Mouse (Mus musculus) frontal cortex, postnatal 14 days (tissue): Measurements from ENCODE around the gene Sppl2b.
"Not testable (repeated sequence)": the region's sequence is repeated elsewhere in the genome, so short reads cannot be mapped to it uniquely, and the experiment has no call there.

Source experiments
- DNase-seq, 2 experiments: peaks; one replicate each; pipeline ENCODE4 v3.0.0; 2022; ENCODE audit warnings: low spot score in 2 of 2

The Sppl2b gene

DNA sequence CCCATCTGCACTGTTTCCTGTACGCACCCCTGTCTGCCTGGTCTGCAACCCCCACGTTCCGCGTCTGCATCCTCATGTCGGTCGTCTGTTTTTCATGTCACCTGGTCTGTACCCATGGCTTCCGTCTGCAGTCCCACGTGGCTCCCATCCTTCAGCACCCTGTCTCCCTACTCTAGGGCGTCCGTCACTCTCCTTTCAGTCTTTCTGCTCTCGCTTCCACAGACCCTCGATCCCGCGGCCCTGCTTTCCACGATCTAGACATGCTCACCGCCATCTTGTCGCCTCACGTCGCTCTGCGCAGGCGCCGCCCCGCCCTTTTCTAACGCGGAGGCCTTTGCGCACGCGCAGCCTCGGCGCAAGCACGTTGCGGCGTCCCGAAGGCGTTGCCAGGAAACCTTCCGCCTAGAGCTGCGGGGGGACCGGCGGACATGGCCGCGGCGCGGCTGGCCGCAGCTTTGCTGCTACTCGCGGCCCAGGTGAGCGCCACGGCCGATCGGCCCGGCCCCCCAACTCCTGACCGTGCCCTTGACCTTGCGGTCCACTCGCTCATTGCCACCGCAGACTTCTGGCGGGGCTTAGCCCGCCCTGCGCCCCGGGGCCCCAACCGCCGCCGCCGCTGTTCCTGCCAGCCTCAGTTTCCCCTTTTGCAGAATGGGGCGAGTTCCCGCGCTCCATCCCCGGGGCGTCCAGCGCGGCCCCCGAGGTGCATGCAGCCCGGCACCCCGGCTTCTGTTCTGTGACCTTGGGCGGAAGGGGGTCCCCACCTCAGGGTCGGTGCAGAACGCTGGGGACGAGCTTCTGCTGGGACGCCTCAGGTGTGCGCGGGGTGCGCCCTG, at the start of gene Sppl2b, which contains the start of gene Lsm7:
TSS of gene Sppl2b (plus strand) at position 363 of the 836 bp plus-strand sequence.
TSS of gene Lsm7 (minus strand) at position 297 of the 836 bp plus-strand sequence.
- peak; percentile 91 to 96 for DNase-seq

DNA sequence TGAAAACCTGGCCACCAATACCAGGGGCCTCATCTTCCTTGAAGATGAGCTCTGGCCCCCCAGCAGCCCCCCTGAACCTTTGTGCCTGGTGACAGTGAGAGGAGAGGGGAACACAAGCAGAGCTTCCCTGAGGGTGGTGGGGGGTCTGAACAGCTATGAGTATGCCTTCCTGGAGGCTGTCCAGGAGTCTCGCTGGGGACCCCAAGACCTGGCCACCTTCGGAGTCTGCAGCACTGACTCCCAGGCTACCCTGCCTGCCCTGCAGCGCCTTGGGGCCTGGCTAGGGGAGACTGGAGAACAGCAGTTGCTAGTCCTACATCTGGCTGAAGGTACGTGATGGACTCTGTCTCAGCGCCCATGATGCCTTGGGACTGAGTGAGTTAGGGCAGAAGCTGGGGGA, 49.8 kb upstream of the Sppl2b start:
- DNase-seq: no peak

DNA sequence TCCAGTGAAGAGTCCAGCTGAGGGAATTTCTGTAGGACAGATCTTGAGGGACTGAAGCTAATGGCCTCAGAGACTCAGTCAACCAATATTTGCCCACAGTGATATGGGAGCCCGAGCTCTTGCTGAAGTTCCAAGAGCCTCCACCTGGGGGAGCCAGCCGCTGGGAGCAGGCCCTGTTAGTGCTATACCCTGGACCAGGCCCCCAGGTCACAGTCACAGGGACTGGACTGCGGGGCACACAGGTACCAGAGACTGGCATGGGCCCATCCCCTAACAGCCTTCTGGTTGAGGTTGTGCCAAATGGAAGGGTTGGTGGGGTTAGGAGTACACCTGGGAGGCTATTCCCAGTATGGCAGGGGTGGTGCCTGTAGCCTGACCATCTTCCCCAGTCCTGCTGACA, 49.1 kb upstream of the Sppl2b start:
- DNase-seq: peak in 1 of 2 experiments; percentile 72

DNA sequence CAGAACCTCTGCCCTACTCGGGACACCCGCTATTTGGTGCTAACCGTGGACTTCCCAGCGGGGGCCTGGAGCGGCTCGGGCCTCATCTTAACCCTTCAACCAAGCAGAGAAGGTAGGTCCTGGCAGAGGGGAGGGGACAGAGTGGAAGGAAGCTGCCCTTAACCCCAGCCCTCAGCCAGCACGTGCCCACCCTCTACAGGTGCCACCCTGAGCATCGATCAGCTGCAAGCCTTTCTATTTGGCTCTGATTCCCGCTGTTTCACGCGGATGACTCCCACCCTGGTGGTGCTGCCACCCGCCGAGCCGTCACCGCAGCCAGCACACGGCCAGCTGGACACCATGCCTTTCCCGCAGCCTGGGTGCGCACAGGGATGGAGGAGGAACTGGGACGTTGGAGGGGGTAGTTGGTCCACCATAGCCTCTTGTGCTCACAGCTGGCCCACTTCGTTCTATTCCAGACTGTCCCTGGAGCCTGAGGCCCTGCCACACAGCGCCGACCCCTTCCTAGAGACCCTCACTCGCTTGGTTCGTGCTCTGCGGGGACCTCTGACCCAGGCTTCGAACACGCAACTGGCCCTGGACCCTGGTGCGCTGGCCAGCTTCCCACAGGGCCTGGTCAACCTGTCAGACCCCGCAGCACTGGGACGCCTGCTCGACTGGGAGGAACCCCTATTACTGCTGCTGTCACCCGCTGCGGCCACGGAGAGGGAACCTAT, 48.6 kb upstream of the Sppl2b start:
- no peak for DNase-seq

DNA sequence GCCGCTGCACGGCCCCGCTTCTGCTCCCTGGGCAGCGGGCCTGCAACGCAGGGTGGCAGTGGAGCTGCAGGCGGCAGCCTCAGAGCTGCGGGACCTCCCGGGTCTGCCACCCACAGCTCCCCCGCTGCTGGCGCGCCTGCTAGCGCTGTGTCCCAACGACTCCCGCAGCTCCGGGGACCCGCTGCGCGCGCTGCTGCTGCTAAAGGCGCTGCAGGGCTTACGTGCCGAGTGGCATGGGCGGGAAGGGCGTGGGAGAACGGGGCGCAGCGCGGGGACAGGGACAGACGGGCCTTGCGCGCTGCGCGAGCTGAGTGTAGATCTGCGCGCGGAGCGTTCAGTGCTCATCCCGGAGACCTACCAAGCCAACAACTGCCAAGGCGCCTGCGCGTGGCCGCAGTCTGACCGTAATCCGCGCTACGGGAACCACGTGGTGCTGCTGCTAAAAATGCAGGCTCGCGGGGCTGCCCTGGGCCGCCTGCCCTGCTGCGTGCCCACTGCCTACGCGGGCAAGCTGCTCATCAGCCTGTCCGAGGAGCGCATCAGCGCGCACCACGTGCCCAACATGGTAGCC, 47.9 kb upstream of the Sppl2b start:
- DNase-seq: peak; percentile 81 to 86

GRCm38 (mm10) chr10:80808099-80808984, 46.7 kb upstream of the Sppl2b start:
- no peak for DNase-seq

GRCm38 (mm10) chr10:80808985-80809632, 46.0 kb upstream of the Sppl2b start:
- no peak for DNase-seq

DNA sequence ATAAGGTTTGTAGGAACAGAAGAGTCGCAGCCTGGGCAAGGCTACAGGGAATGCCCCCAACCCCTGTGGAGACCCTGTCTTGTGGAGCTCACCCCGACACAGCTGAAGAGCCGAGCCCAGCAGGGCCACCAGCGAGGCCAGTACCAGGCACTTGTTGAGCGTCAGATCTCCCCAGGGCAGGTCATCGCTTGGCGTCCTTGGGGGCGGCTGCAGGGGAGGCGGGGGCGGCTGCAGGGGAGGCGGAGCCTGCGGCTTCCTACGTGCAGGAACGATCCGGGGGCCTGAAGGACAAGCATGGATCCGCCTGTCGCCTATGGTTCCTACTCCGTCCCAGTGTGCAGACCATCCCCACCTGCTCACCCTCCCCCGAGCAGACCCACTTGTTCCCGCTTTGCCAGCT, 45.0 kb upstream of the Sppl2b start:
- DNase-seq: no peak

DNA sequence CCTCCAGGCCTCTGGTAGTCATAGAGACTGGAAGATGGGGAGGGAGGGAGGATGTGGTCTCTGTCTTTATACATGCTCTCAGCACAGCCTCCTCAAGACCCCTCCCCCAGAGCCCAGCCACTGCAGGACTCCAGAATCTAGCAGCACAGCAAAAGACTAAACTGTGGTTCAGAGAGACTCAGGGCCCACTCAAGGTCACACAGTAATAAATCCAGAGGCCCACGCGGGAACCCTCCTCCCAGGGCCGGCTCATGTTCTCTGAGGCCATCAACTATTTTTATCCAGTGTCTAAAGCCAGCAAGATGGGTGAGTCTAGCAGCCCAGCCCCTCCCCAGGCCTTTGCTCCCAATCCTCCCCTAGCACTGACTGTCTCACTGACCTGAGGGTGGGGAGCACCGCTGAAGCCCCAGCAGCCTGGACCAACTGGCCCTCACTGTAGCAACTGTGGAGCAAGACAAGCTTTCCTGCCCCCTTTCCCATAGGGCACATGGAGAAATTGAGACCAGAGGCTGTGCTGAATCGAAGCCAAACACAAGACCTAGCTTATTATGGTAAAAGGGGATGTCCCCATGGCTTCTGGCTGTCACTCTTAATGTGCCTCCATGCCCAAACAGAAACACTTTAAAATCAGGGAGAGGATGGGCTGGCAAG, 42.6 kb upstream of the Sppl2b start:
- DNase-seq: no peak

DNA sequence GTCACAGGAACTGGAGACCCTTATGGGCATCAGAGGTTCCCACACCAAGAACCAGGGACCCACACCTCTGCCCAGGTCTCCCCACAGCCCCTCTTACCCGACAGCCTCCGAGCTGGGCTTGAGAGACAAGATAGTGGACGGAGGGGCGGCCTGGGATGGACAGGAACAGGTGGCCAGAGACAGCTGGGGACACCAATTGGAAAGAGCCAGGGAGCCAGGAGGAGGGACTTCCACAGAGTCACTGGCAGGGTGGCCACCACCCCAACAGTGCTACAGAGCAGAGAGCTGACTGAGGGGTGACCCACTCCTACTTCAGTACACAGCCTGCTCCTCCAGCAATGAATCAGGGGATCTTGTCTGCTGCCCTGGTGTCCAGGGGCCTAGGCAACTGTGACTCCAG, 41.7 kb upstream of the Sppl2b start, which contains the start of gene Jsrp1:
TSS of gene Jsrp1 (minus strand) at position 133 of the 400 bp plus-strand sequence.
- DNase-seq: no peak

- DNase-seq: no peak
These were observed 40.3 kb upstream of the Sppl2b start for GRCm38 (mm10) chr10:80814800-80815199.

DNA sequence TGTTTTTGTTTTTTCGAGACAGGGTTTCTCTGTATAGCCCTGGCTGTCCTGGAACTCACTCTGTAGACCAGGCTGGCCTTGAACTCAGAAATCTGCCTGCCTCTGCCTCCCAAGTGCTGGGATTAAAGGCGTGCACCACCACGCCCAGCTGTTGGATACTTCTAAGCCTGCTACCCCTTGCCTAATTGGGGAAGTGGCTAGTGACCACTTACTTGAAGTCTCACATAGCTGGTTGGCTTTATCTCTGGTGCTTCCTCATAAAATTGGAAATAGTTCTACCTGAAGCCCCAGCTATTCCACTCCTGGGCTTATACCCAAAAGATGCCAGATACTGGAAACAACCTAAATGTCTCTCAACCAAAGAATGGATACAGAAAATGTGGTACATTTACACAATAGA, 38.8 kb upstream of the Sppl2b start:
- not testable (repeated sequence) for DNase-seq

DNA sequence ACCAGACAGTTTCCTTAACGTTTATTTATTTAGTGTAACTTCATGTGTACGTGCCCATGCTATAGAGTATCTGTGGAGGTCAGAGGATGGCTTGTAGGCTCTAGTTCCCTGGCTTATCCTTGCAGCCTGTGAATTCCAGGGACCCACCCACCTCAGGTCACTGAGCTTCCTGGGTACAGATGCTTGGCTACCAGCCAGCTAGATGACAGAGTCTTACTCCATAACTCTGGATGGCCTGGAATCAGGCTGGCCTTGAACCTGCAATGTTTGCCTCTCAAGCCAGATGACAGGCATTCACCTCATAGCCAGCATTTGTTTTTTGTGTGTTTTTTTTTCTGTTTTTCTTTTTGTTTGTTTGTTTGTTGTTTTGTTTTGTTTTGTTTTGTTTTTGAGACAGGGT, 37.9 kb upstream of the Sppl2b start:
- DNase-seq: no peak

DNA sequence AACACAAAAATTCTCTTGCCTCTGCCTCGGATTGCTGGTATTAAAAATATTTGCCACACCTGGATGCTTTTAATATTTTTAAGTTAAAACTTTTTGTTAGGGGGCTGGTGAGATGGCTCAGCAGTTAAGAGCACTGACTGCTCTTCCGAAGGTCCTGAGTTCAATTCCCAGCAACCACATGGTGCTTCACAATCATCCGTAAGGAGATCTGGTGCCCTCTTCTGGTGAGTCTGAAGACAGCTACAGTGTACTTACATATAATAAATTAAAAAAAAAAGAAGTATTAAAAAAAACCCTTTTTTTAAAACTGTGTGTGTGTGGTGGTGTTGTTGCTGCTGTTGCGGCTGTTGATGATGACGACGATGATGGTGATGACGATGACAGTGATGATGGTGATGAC, 37.1 kb upstream of the Sppl2b start:
- not testable (repeated sequence) for DNase-seq

DNA sequence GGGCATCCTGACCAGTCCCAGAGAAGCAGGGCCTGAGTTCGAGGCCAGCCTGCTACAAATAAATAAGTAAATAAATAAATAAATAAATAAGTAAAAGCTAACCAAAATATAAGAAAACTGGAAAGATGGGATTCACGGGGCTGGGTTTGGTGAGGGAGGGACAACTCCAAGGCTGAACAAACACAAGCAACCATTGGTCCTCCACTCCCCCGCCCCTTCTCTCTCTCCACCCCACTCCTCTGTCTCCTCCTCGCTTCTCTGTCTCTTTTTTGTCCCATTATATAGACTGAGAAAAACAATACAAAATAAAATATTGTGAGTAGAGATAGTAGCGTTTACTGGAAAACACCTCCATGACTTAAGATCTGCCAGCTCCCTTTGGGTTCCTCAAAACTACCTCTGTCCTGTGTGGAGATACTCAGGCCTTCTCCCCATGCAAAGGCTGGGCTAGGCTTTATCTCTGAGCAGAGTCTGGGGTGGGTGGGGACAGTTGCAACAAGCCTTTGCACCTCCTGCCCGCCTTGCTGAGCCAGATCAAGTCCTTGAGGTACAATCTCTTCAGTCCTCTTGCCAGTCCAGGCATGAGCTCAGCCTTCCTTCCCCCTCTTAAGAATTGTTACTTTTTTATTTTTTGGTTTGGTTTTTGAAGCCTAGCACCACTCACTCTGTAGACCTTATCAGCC, 36.3 kb upstream of the Sppl2b start:
- no peak for DNase-seq

GRCm38 (mm10) chr10:80819406-80819805, 35.7 kb upstream of the Sppl2b start:
- DNase-seq: no peak

DNA sequence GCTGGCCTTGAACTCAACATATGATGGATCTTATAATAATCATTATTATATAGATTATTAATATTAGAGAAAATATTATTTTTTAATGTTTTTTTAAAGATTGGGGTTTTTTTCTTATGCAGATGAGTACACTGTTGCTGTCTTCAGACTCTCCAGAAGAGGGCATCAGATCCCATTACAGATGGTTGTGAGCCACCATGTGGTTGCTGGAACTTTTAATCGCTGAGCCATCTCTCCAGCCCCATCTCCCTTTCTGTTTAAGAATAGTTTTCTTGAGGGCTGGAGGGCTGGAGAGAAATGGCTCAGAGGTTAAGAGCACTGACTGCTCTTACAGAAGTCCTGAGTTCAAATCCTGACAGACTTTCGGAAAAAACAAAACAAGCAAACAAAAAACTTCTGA, 33.1 kb upstream of the Sppl2b start:
- DNase-seq: no peak

DNA sequence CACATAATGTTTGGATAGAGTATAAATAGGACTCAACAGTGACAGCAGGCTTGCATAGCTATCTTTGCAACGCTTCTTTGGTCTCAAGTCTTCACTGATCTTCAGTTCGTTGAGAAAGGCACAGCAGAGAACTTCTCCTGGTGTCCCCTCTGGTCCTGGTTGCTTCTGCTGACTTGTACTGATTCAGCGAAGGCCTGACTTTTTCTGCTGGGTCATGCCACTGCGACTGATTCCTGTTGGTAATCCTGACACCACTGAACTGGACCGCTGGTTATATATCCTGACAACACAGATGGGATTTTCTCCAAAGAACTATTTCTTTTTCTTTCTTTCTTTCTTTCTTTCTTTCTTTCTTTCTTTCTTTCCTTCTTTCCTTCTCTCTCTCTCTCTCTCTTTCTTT, 32.5 kb upstream of the Sppl2b start:
- DNase-seq: no peak

GRCm38 (mm10) chr10:80823316-80823715, 31.8 kb upstream of the Sppl2b start:
- DNase-seq: no peak
